Mouse (Mus musculus) layer of hippocampus, postnatal 10 days (tissue): ENCODE data around the gene Pnck. TPM values are rescaled to one million over a fixed set of nuclear protein-coding genes. Genes with fewer than 3 reads are reported as not detected.

Source experiments
- DNase-seq, 2 experiments: peaks; one replicate each; pipeline ENCODE4 v3.0.0; 2021; ENCODE audit warnings: low spot score in 2 of 2
- total RNA-seq, 2 experiments: library from RNA; stranded (reverse); gene quantifications; 2 replicates each; pipeline ENCODE4 v1.2.3; 2021

The Pnck gene
- total RNA-seq, 2 experiments from 2014 or later, result 126 to 138 TPM

- DNase-seq, result no peak
Measured at GRCm38 (mm10) chrX:73639901-73640469, 19.9 kb downstream of the Pnck start.

- peak in 1 of 2 experiments; percentile 17 for DNase-seq
Measured at GRCm38 (mm10) chrX:73639255-73639675, 20.7 kb downstream of the Pnck start, which contains the start of gene Dusp9. Gene Dusp9 (plus strand): TSS chrX:73639419.

GRCm38 (mm10) chrX:73637415-73637814 lies 22.5 kb downstream of the Pnck start:
- no peak for DNase-seq

- DNase-seq, result peak in 1 of 2 experiments; percentile 22
Measured at GRCm38 (mm10) chrX:73635425-73635824, 24.5 kb downstream of the Pnck start.

GRCm38 (mm10) chrX:73626981-73627380 lies 32.9 kb downstream of the Pnck start:
- no peak for DNase-seq

- DNase-seq, result no peak
Measured at GRCm38 (mm10) chrX:73619890-73620289, 40.0 kb downstream of the Pnck start.

GRCm38 (mm10) chrX:73619401-73619800 lies 40.5 kb downstream of the Pnck start:
- no peak for DNase-seq

GRCm38 (mm10) chrX:73615876-73616275 lies 44.0 kb downstream of the Pnck start:
- DNase-seq, result no peak

- no peak for DNase-seq
Measured at GRCm38 (mm10) chrX:73613665-73614064, 46.3 kb downstream of the Pnck start.

Other genes with a start within 250 kb of the Pnck start
- gene Zfp92, start 249.0 kb downstream of the Pnck start, total RNA-seq, result 1 to 10 TPM; 3.2 to 4.9 TPM
- not detected for gene Trex2, start 224.8 kb downstream of the Pnck start, total RNA-seq
- gene Haus7, start 201.1 kb downstream of the Pnck start, total RNA-seq, result 10 to 100 TPM; 18.4 to 19.7 TPM
- 10 to 100 TPM; 48.6 to 48.8 TPM for gene Bgn, start 176.5 kb downstream of the Pnck start, total RNA-seq
- gene Atp2b3, start 157.0 kb downstream of the Pnck start, total RNA-seq, result 10 to 100 TPM; 90.9 to 95.2 TPM
- under 1 TPM; 0.80 to 0.83 TPM for gene Dusp9, start 20.7 kb downstream of the Pnck start, total RNA-seq
- gene Slc6a8, start 13.0 kb upstream of the Pnck start, total RNA-seq, result 10 to 100 TPM; 77.3 to 81.8 TPM
- gene Bcap31, start 56.1 kb upstream of the Pnck start, total RNA-seq, result 10 to 100 TPM; 69.5 to 71.1 TPM
- 10 to 100 TPM; 15.8 to 16.0 TPM for gene Abcd1, start 56.5 kb upstream of the Pnck start, total RNA-seq
- 1 to 10 TPM; 6.5 to 7.9 TPM for gene Plxnb3, start 97.0 kb upstream of the Pnck start, total RNA-seq
- gene Srpk3, start 114.3 kb upstream of the Pnck start, total RNA-seq, result 1 to 10 TPM; 2.2 to 3.8 TPM
- gene Idh3g, start 126.8 kb upstream of the Pnck start, total RNA-seq, result 100 to 1,000 TPM; 151 to 157 TPM
- 100 to 1,000 TPM; 101 to 104 TPM for gene Ssr4, start 126.9 kb upstream of the Pnck start, total RNA-seq
- gene Pdzd4, start 164.9 kb upstream of the Pnck start, total RNA-seq, result 100 to 1,000 TPM; 110 to 111 TPM
- not detected for gene Avpr2, start 232.0 kb upstream of the Pnck start, total RNA-seq
- gene L1cam, start 236.0 kb upstream of the Pnck start, total RNA-seq, result 100 to 1,000 TPM; 333 to 351 TPM